Mouse (Mus musculus): Measurements from ENCODE around the gene Mucl1.
A peak's percentile ranks its signal among the peaks of the same experiment; 100 is the strongest.
"Not testable (repeated sequence)": the region's sequence is repeated elsewhere in the genome, so short reads cannot be mapped to it uniquely, and the experiment has no call there.

Gene Mucl1

DNA sequence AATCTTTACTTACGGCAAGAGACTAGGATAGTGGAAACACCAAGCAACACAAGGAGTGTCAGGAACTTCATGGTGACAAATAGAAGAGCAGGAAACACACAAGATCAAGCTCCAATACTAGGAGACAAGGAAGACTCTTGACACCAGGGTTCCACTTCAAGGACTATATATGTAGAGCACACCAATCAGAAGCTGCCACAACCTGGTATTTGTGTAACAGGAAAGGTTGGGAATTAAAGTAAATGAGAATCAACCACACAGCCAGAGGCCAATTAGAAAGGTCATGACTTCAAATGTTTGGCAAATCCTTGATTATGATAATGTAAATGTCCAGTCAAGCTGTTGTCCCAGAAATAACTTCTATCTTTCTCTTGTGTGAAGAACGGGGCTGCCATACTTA is at the start of gene Mucl1:
TSS of gene Mucl1 (minus strand) at position 101 of the 400 bp plus-strand sequence.
- DNase-seq = no peak

DNA sequence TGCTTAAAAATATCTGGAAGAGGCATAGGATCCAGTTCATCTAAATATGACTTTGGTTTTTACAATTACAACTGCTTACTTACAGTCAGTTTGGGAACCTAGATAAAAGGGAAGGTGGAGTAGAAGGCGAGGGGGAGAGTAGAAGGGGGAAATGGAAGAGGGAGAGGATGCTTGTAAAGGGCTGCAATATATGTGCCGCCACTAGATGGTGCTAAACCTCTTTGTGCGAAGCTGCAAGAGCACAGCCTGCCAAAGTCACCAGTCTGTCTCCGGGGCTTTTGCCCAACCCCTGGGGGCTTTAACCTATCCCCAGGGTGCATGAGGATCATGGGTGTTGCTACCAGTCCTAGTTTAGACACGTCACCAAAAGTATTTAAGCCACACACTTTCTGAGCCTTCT is 11.6 kb upstream of the Mucl1 start:
- DNase-seq = peak; percentile 5

DNA sequence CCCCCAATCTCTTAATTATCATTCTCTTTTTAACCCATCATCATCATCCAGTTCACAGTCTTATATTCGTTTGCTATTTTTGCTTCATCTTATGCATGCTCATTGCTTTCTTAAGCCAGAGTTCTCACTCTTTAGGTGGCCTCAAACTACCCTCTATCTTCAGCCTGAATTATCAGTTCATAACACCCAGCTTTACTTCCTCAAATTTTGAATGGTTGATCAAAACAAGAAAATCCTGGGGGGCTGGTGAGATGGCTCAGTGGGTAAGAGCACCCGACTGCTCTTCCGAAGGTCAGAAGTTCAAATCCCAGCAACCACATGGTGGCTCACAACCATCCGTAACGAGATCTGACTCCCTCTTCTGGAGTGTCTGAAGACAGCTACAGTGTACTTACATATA is 38.4 kb downstream of the Mucl1 start:
- DNase-seq = not testable (repeated sequence)
